Mouse (Mus musculus): ENCODE data around the gene Ccdc30. TPM values are rescaled to one million over a fixed set of nuclear protein-coding genes. Genes with fewer than 3 reads are reported as not detected.
"Not testable (repeated sequence)": the region's sequence is repeated elsewhere in the genome, so short reads cannot be mapped to it uniquely, and the experiment has no call there.

Ccdc30 gene
- polyA plus RNA-seq, 1 experiment from 2014 or later: 7.5 TPM

- ATAC-seq (ENCODE audit: insufficient read depth, low FRiP score, low read depth): no peak
- WGBS: 88% methylated on average over 3 of the region's 3 CpGs
- Histone ChIP-seq H3K4me3 (replicated peaks) (no peak overlapping the region), H3K36me3 (no peaks in the 10 kb centered on the region), H3K4me1 (0 out of 2 replicates have a peak, but pooled peaks cover under 1% of the 10 kb centered on the region), H3K9me3 (no peaks in the 10 kb centered on the region), H3K9ac (no peak overlapping the region), H3K27me3 (replicated peaks) (no peaks in the 10 kb centered on the region), H3K27ac (no peak overlapping the region), H3K4me2 (no peak overlapping the region)
Measured at GRCm38 (mm10) chr4:119300761-119301160, 114.6 kb downstream of the Ccdc30 start.

GRCm38 (mm10) chr4:119297361-119297760 is 118.0 kb downstream of the Ccdc30 start:
- H3K27me3 ChIP-seq (replicated peaks): no peaks in the 10 kb centered on the region
- H3K36me3 ChIP-seq: no peaks in the 10 kb centered on the region
- H3K9ac ChIP-seq: no peak overlapping the region
- no peak overlapping the region for H3K27ac ChIP-seq
- H3K4me3 ChIP-seq (replicated peaks): no peak overlapping the region
- peaks cover 8% of the 10 kb centered on the region; the same call in 1 of the 2 replicates for H3K4me1 ChIP-seq
- ATAC-seq (ENCODE audit: insufficient read depth, low FRiP score, low read depth): no peak
- WGBS: 52% methylated on average over 2 of the region's 2 CpGs
- no peak overlapping the region for H3K4me2 ChIP-seq
- H3K9me3 ChIP-seq: no peaks in the 10 kb centered on the region

- H3K36me3 ChIP-seq: no peaks in the 10 kb centered on the region
- peak overlapping the region; percentile 82 for H3K4me3 ChIP-seq (replicated peaks)
- peak overlapping the region; percentile 50 for H3K4me2 ChIP-seq
- H3K27ac ChIP-seq: peak overlapping the region; percentile 96
- H3K9me3 ChIP-seq: no peaks in the 10 kb centered on the region
- ATAC-seq (ENCODE audit: insufficient read depth, low FRiP score, low read depth): no peak
- H3K9ac ChIP-seq: peak overlapping the region; percentile 58; the same call in 1 of the 2 replicates
- H3K27me3 ChIP-seq (replicated peaks): no peaks in the 10 kb centered on the region
- peaks cover 8% of the 10 kb centered on the region; the same call in 1 of the 2 replicates for H3K4me1 ChIP-seq
- 9% methylated on average over 6 of the region's 6 CpGs for WGBS
Measured at GRCm38 (mm10) chr4:119295134-119295453, 120.2 kb downstream of the Ccdc30 start.

- no peaks in the 10 kb centered on the region for H3K27me3 ChIP-seq (replicated peaks)
- H3K27ac ChIP-seq: peak within 1 kb of the TSS; percentile 96
- under 1% methylated on average over 61 of the region's 61 CpGs for WGBS
- peak within 1 kb of the TSS; percentile 82 for H3K4me3 ChIP-seq (replicated peaks)
- peak within 1 kb of the TSS; percentile 66 for H3K4me2 ChIP-seq
- peaks cover 8% of the 10 kb centered on the region; the same call in 1 of the 2 replicates for H3K4me1 ChIP-seq
- peak; percentile 100 for ATAC-seq (ENCODE audit: insufficient read depth, low FRiP score, low read depth)
- no peaks in the 10 kb centered on the region for H3K9me3 ChIP-seq
- H3K36me3 ChIP-seq: no peaks in the 10 kb centered on the region
- peak within 1 kb of the TSS; percentile 78 for H3K9ac ChIP-seq
Measured at GRCm38 (mm10) chr4:119294415-119295133, 120.7 kb downstream of the Ccdc30 start, which contains the start of gene Ybx1. Gene Ybx1, minus strand, starts transcription at chr4:119294604.

- Histone ChIP-seq H3K9ac (peak overlapping the region; percentile 78), H3K4me3 (replicated peaks) (peak overlapping the region; percentile 82), H3K4me1 (peaks cover 8% of the 10 kb centered on the region; the same call in 1 of the 2 replicates), H3K4me2 (peak overlapping the region; percentile 66), H3K27ac (peak overlapping the region; percentile 85), H3K9me3 (no peaks in the 10 kb centered on the region), H3K36me3 (0 out of 2 replicates have a peak, but pooled peaks cover 3% of the 10 kb centered on the region), H3K27me3 (replicated peaks) (no peaks in the 10 kb centered on the region)
- ATAC-seq (ENCODE audit: insufficient read depth, low FRiP score, low read depth): peak; percentile 3; the same call in 1 of the 2 replicates
- WGBS: under 1% methylated on average over 77 of the region's 80 CpGs
Measured at GRCm38 (mm10) chr4:119293574-119294258, 121.6 kb downstream of the Ccdc30 start.

- 1% methylated on average over 24 of the region's 24 CpGs for WGBS
Measured at GRCm38 (mm10) chr4:119292771-119293573, 122.3 kb downstream of the Ccdc30 start.

GRCm38 (mm10) chr4:119291921-119292320 is 123.4 kb downstream of the Ccdc30 start:
- Histone ChIP-seq H3K36me3 (0 out of 2 replicates have a peak, but pooled peaks cover 4% of the 10 kb centered on the region), H3K27ac (no peak overlapping the region), H3K9ac (no peak overlapping the region), H3K9me3 (no peaks in the 10 kb centered on the region), H3K4me2 (peak overlapping the region; percentile 66), H3K4me1 (peaks cover 8% of the 10 kb centered on the region; the same call in 1 of the 2 replicates), H3K4me3 (replicated peaks) (peak overlapping the region; percentile 82), H3K27me3 (replicated peaks) (no peaks in the 10 kb centered on the region)
- no peak for ATAC-seq (ENCODE audit: insufficient read depth, low FRiP score, low read depth)
- WGBS: 71% methylated on average over 1 of the region's 1 CpGs

More at GRCm38 (mm10) chr4:119292771-119293573, 122.3 kb downstream of the Ccdc30 start:
- Histone ChIP-seq H3K36me3 (0 out of 2 replicates have a peak, but pooled peaks cover 4% of the 10 kb centered on the region), H3K4me1 (peaks cover 8% of the 10 kb centered on the region; the same call in 1 of the 2 replicates), H3K4me3 (replicated peaks) (peak overlapping the region; percentile 82), H3K4me2 (peak overlapping the region; percentile 66), H3K27ac (peak overlapping the region; percentile 85; the same call in 1 of the 2 replicates), H3K27me3 (replicated peaks) (no peaks in the 10 kb centered on the region), H3K9ac (peak overlapping the region; percentile 78; the same call in 1 of the 2 replicates), H3K9me3 (no peaks in the 10 kb centered on the region)
- ATAC-seq (ENCODE audit: insufficient read depth, low FRiP score, low read depth): no peak

GRCm38 (mm10) chr4:119285336-119285735 is 130.0 kb downstream of the Ccdc30 start:
- ATAC-seq (ENCODE audit: insufficient read depth, low FRiP score, low read depth): peak; percentile 80

GRCm38 (mm10) chr4:119284861-119285260 is 130.5 kb downstream of the Ccdc30 start:
- Histone ChIP-seq H3K27ac (peak overlapping the region; percentile 26; the same call in 1 of the 2 replicates), H3K4me1 (0 out of 2 replicates have a peak, but pooled peaks cover 6% of the 10 kb centered on the region), H3K27me3 (replicated peaks) (no peaks in the 10 kb centered on the region), H3K9me3 (no peaks in the 10 kb centered on the region), H3K36me3 (peaks cover 36% of the 10 kb centered on the region), H3K4me3 (replicated peaks) (no peak overlapping the region), H3K9ac (no peak overlapping the region), H3K4me2 (no peak overlapping the region)
- 75% methylated on average over 1 of the region's 1 CpGs for WGBS
- ATAC-seq (ENCODE audit: insufficient read depth, low FRiP score, low read depth): no peak

More at GRCm38 (mm10) chr4:119285336-119285735, 130.0 kb downstream of the Ccdc30 start:
- Histone ChIP-seq H3K9ac (no peak overlapping the region), H3K27ac (peak overlapping the region; percentile 81; the same call in 1 of the 2 replicates), H3K4me2 (no peak overlapping the region; the same call in 1 of the 2 replicates), H3K4me1 (0 out of 2 replicates have a peak, but pooled peaks cover 6% of the 10 kb centered on the region), H3K9me3 (no peaks in the 10 kb centered on the region), H3K4me3 (replicated peaks) (no peak overlapping the region), H3K36me3 (peaks cover 34% of the 10 kb centered on the region), H3K27me3 (replicated peaks) (no peaks in the 10 kb centered on the region)
- 48% methylated on average over 2 of the region's 2 CpGs for WGBS

- H3K4me3 ChIP-seq (replicated peaks); H3K27ac ChIP-seq; H3K4me2 ChIP-seq; H3K9ac ChIP-seq; ATAC-seq (ENCODE audit: insufficient read depth, low FRiP score, low read depth); H3K27me3 ChIP-seq (replicated peaks); H3K9me3 ChIP-seq; H3K4me1 ChIP-seq: not testable (repeated sequence)
- 86% methylated on average over 15 of the region's 15 CpGs for WGBS
- H3K36me3 ChIP-seq: peaks cover 61% of the 10 kb centered on the region
Measured at GRCm38 (mm10) chr4:119278784-119279183, 136.5 kb downstream of the Ccdc30 start.

GRCm38 (mm10) chr4:119275726-119276125 is 139.6 kb downstream of the Ccdc30 start:
- H3K4me3 ChIP-seq (replicated peaks): no peak overlapping the region
- H3K4me2 ChIP-seq: no peak overlapping the region
- no peaks in the 10 kb centered on the region for H3K27me3 ChIP-seq (replicated peaks)
- no peaks in the 10 kb centered on the region for H3K4me1 ChIP-seq
- peaks cover 57% of the 10 kb centered on the region for H3K36me3 ChIP-seq
- no peak overlapping the region for H3K9ac ChIP-seq
- no peak overlapping the region for H3K27ac ChIP-seq
- ATAC-seq (ENCODE audit: insufficient read depth, low FRiP score, low read depth): no peak
- 81% methylated on average over 2 of the region's 2 CpGs for WGBS
- H3K9me3 ChIP-seq: no peaks in the 10 kb centered on the region
